Mouse (Mus musculus) right cerebral cortex, adult 2 months (tissue): ENCODE measurements at regions not wholly inside any gene's neighbourhood (a gene's known extent, or its start where the extent isn't known, plus 50 kb on each side); places are given as distances from the start of the nearest gene placed in this dataset.

ENCODE experiments used
- DNase-seq, 2 experiments: peaks; one replicate each; pipeline ENCODE4 v3.0.0; 2021 to 2022; ENCODE audit warnings: low spot score in 2 of 2

GRCm38 (mm10) chr1:120667776-120668175 is 65.6 kb downstream of the En1 start:
- DNase-seq, result peak in 1 of 2 experiments; percentile 7

GRCm38 (mm10) chr1:120683532-120684245 is 81.5 kb downstream of the En1 start:
- DNase-seq, result no peak

- DNase-seq, result no peak
Observed at GRCm38 (mm10) chr1:120685650-120686244, 83.5 kb downstream of the En1 start.

- DNase-seq, result no peak
Observed at GRCm38 (mm10) chr1:120691571-120691970, 89.4 kb downstream of the En1 start.

- DNase-seq, result no peak
Observed at GRCm38 (mm10) chr1:120698189-120698588, 96.0 kb downstream of the En1 start.

- no peak for DNase-seq
Observed at GRCm38 (mm10) chr1:120704201-120704600, 102.0 kb downstream of the En1 start.

GRCm38 (mm10) chr1:120706011-120706410 is 103.8 kb downstream of the En1 start:
- DNase-seq, result no peak

GRCm38 (mm10) chr1:120708511-120708910 is 106.3 kb downstream of the En1 start:
- DNase-seq, result peak; percentile 40 to 49

GRCm38 (mm10) chr1:120715105-120715877 is 113.1 kb downstream of the En1 start:
- DNase-seq, result no peak

- DNase-seq, result peak; percentile 8 to 10
Observed at GRCm38 (mm10) chr1:120726777-120727176, 124.6 kb downstream of the En1 start.

- no peak for DNase-seq
Observed at GRCm38 (mm10) chr1:120727427-120727826, 125.2 kb downstream of the En1 start.

- no peak for DNase-seq
Observed at GRCm38 (mm10) chr1:120732003-120732402, 129.8 kb downstream of the En1 start.

- no peak for DNase-seq
Observed at GRCm38 (mm10) chr1:120733683-120734082, 131.5 kb downstream of the En1 start.

- DNase-seq, result no peak
Observed at GRCm38 (mm10) chr1:120734846-120735245, 132.6 kb downstream of the En1 start.

- no peak for DNase-seq
Observed at GRCm38 (mm10) chr1:120739499-120739898, 137.3 kb downstream of the En1 start.

GRCm38 (mm10) chr1:120741091-120741740 is 139.0 kb downstream of the En1 start:
- DNase-seq, result no peak

- no peak for DNase-seq
Observed at GRCm38 (mm10) chr1:120748963-120749362, 146.7 kb downstream of the En1 start.

GRCm38 (mm10) chr1:120753406-120753805 is 151.2 kb downstream of the En1 start:
- no peak for DNase-seq

GRCm38 (mm10) chr1:120754337-120754736 is 152.1 kb downstream of the En1 start:
- DNase-seq, result no peak

GRCm38 (mm10) chr1:120757283-120757821 is 155.1 kb downstream of the En1 start:
- DNase-seq, result peak; percentile 18 to 32

GRCm38 (mm10) chr1:120758172-120758571 is 156.0 kb downstream of the En1 start:
- DNase-seq, result no peak

GRCm38 (mm10) chr1:120758762-120759161 is 156.5 kb downstream of the En1 start:
- no peak for DNase-seq
